Mouse (Mus musculus): ENCODE data around the gene Nol6.
A peak's percentile ranks its signal among the peaks of the same experiment; 100 is the strongest.

Nol6 gene

GRCm38 (mm10) chr4:41118706-41119292 is 5.5 kb downstream of the Nol6 start:
- peak; percentile 77 for DNase-seq (ENCODE audit: low read depth)

GRCm38 (mm10) chr4:41116817-41117216 is 7.4 kb downstream of the Nol6 start:
- no peak for DNase-seq (ENCODE audit: low read depth)

- DNase-seq (ENCODE audit: low read depth) = no peak
Measured at GRCm38 (mm10) chr4:41115793-41116192, 8.5 kb downstream of the Nol6 start.

GRCm38 (mm10) chr4:41115074-41115473 is 9.2 kb downstream of the Nol6 start:
- no peak for DNase-seq (ENCODE audit: low read depth)

GRCm38 (mm10) chr4:41114358-41115070 is 9.7 kb downstream of the Nol6 start:
- no peak for DNase-seq (ENCODE audit: low read depth)

- no peak for DNase-seq (ENCODE audit: low read depth)
Measured at GRCm38 (mm10) chr4:41108717-41109425, 15.4 kb downstream of the Nol6 start.

- DNase-seq (ENCODE audit: low read depth) = no peak
Measured at GRCm38 (mm10) chr4:41107440-41107839, 16.8 kb downstream of the Nol6 start.

- no peak for DNase-seq (ENCODE audit: low read depth)
Measured at GRCm38 (mm10) chr4:41102901-41103300, 21.4 kb downstream of the Nol6 start.

GRCm38 (mm10) chr4:41100986-41101385 is 23.3 kb downstream of the Nol6 start:
- DNase-seq (ENCODE audit: low read depth) = no peak

- no peak for DNase-seq (ENCODE audit: low read depth)
Measured at GRCm38 (mm10) chr4:41098577-41098951, 25.7 kb downstream of the Nol6 start.

GRCm38 (mm10) chr4:41097871-41098576 is 26.2 kb downstream of the Nol6 start, which contains the start of gene Aqp3:
TSS of gene Aqp3 (minus strand) at chr4:41098183.
- peak; percentile 58 for DNase-seq (ENCODE audit: low read depth)

- peak; percentile 34 for DNase-seq (ENCODE audit: low read depth)
Measured at GRCm38 (mm10) chr4:41097381-41097780, 26.9 kb downstream of the Nol6 start.

- no peak for DNase-seq (ENCODE audit: low read depth)
Measured at GRCm38 (mm10) chr4:41096794-41097193, 27.5 kb downstream of the Nol6 start.

- no peak for DNase-seq (ENCODE audit: low read depth)
Measured at GRCm38 (mm10) chr4:41096169-41096568, 28.1 kb downstream of the Nol6 start.

- no peak for DNase-seq (ENCODE audit: low read depth)
Measured at GRCm38 (mm10) chr4:41094361-41094760, 29.9 kb downstream of the Nol6 start.

GRCm38 (mm10) chr4:41092958-41093357 is 31.3 kb downstream of the Nol6 start:
- no peak for DNase-seq (ENCODE audit: low read depth)

GRCm38 (mm10) chr4:41091391-41091790 is 32.9 kb downstream of the Nol6 start:
- no peak for DNase-seq (ENCODE audit: low read depth)

GRCm38 (mm10) chr4:41089705-41090104 is 34.5 kb downstream of the Nol6 start:
- no peak for DNase-seq (ENCODE audit: low read depth)

GRCm38 (mm10) chr4:41089189-41089588 is 35.1 kb downstream of the Nol6 start:
- DNase-seq (ENCODE audit: low read depth) = no peak

GRCm38 (mm10) chr4:41087459-41088298 is 36.6 kb downstream of the Nol6 start:
- no peak for DNase-seq (ENCODE audit: low read depth)

- DNase-seq (ENCODE audit: low read depth) = no peak
Measured at GRCm38 (mm10) chr4:41086947-41087346, 37.3 kb downstream of the Nol6 start.

GRCm38 (mm10) chr4:41084819-41085218 is 39.4 kb downstream of the Nol6 start:
- no peak for DNase-seq (ENCODE audit: low read depth)

Data from naive thymus-derived CD4-positive, alpha-beta T cell, adult 2 months (primary cell).